Mouse (Mus musculus) MEL (cell line): Measurements from ENCODE around the gene Kalrn. TPM values are rescaled to one million over a fixed set of nuclear protein-coding genes. Genes with fewer than 3 reads are reported as not detected.

ENCODE experiments used
- DNase-seq: peaks from one replicate; pipeline ENCODE4 v3.0.0; 2011; ENCODE audit warnings: low read depth, low spot score
- H3K27ac ChIP-seq: 2 replicates; pipeline ENCODE4 v1.5.1; 2012; ENCODE audit warnings: low read depth, mild to moderate bottlenecking, control low read depth, low read length, moderate library complexity; ENCODE audit not compliant: control insufficient read depth
- H3K27me3 ChIP-seq, 2 experiments: fragments of 150-350 bp in 1 of 2; sonication (generic) in 1 of 2; 2 replicates each; pipeline ENCODE4 v1.6.1; 2012; ENCODE audit warnings: low read length in 2 of 2, mild to moderate bottlenecking in 2 of 2, improper control_type of control experiment in 1 of 2, moderate library complexity in 1 of 2; ENCODE audit not compliant: insufficient read depth in 2 of 2, control insufficient read depth in 1 of 2
- H3K36me3 ChIP-seq, 2 experiments: 2 replicates each; pipeline ENCODE4 v1.6.1; 2012 to 2014; ENCODE audit warnings: low read length in 2 of 2, improper control_type of control experiment in 1 of 2, inconsistent platforms in 1 of 2, mild to moderate bottlenecking in 1 of 2; ENCODE audit not compliant: insufficient read depth in 2 of 2, control insufficient read depth in 1 of 2
- H3K4me1 ChIP-seq, 2 experiments: fragments of 150-350 bp in 1 of 2; sonication (generic) in 1 of 2; 2 replicates each; pipeline ENCODE4 v1.6.1; 2012; ENCODE audit warnings: low read length in 2 of 2, improper control_type of control experiment in 1 of 2, mild to moderate bottlenecking in 1 of 2; ENCODE audit not compliant: insufficient read depth in 2 of 2, control insufficient read depth in 1 of 2
- H3K4me3 ChIP-seq, 2 experiments: fragments of 150-350 bp in 1 of 2; sonication (generic) in 1 of 2; 2 replicates each; pipeline ENCODE4 v1.5.1; 2012; ENCODE audit warnings: low read depth in 2 of 2, low read length in 2 of 2, mild to moderate bottlenecking in 2 of 2, moderate library complexity in 2 of 2, control low read depth in 1 of 2, improper control_type of control experiment in 1 of 2; ENCODE audit not compliant: control insufficient read depth in 1 of 2, insufficient read depth in 1 of 2
- H3K79me2 ChIP-seq: 2 replicates; pipeline ENCODE4 v1.6.1; 2012; ENCODE audit warnings: mild to moderate bottlenecking, low read length, moderate library complexity; ENCODE audit not compliant: control insufficient read depth, poor library complexity, insufficient read depth
- H3K9ac ChIP-seq: 2 replicates; pipeline ENCODE4 v1.6.1; 2012; ENCODE audit warnings: low read depth, mild to moderate bottlenecking, control low read depth, low read length, moderate library complexity; ENCODE audit not compliant: control insufficient read depth, poor library complexity, severe bottlenecking
- H3K9me3 ChIP-seq: fragments of 150-350 bp; sonication (generic); replicated peaks from 2 replicates; pipeline ENCODE4 v1.6.1; 2012; ENCODE audit warnings: mild to moderate bottlenecking, low read length, improper control_type of control experiment, moderate library complexity; ENCODE audit not compliant: insufficient read depth
- BHLHE40 ChIP-seq: IDR thresholded peaks from 2 replicates; pipeline ENCODE4 v1.6.1; 2012; ENCODE audit warnings: low read depth, mild to moderate bottlenecking, inconsistent platforms, low read length, improper control_type of control experiment, borderline replicate concordance
- CHD2 ChIP-seq: IDR thresholded peaks from 2 replicates; pipeline ENCODE4 v1.6.1; 2011; ENCODE audit warnings: low read length, improper control_type of control experiment
- CTCF ChIP-seq, 3 experiments: IDR thresholded peaks in 2 of 3; conservative IDR thresholded peaks in 1 of 3; 2 replicates each; pipeline ENCODE4 v1.5.1; 2011 to 2012; ENCODE audit warnings: low read length in 3 of 3, low read depth in 2 of 3, mild to moderate bottlenecking in 2 of 3, improper control_type of control experiment in 1 of 3, inconsistent platforms in 1 of 3, mixed read lengths in 1 of 3, moderate library complexity in 1 of 3; ENCODE audit not compliant: control insufficient read depth in 1 of 3, insufficient read depth in 1 of 3, poor library complexity in 1 of 3, severe bottlenecking in 1 of 3
- E2F4 ChIP-seq: IDR thresholded peaks from 2 replicates; pipeline ENCODE4 v1.6.1; 2011; ENCODE audit warnings: low read depth, low read length, improper control_type of control experiment, borderline replicate concordance
- EP300 ChIP-seq, 2 experiments: IDR thresholded peaks; 2 replicates each; pipeline ENCODE4 v1.6.1; 2011; ENCODE audit warnings: improper control_type of control experiment in 2 of 2, low read length in 2 of 2, low read depth in 1 of 2, mild to moderate bottlenecking in 1 of 2
- ETS1 ChIP-seq: IDR thresholded peaks from 2 replicates; pipeline ENCODE4 v1.6.1; 2012; ENCODE audit warnings: low read depth, mild to moderate bottlenecking, inconsistent platforms, low read length, improper control_type of control experiment, moderate library complexity
- GABPA ChIP-seq: IDR thresholded peaks from 2 replicates; pipeline ENCODE4 v1.6.1; 2012; ENCODE audit warnings: low read depth, mild to moderate bottlenecking, inconsistent platforms, low read length, improper control_type of control experiment, moderate library complexity
- GATA1 ChIP-seq: IDR thresholded peaks from 2 replicates; pipeline ENCODE4 v1.6.1; 2011; ENCODE audit warnings: low read depth, low read length, improper control_type of control experiment
- JUND ChIP-seq: IDR thresholded peaks from 2 replicates; pipeline ENCODE4 v1.6.1; 2011; ENCODE audit warnings: low read depth, mild to moderate bottlenecking, improper control_type of control experiment, low read length
- MAFK ChIP-seq: IDR thresholded peaks from 2 replicates; pipeline ENCODE4 v1.6.1; 2011; ENCODE audit warnings: low read depth, mild to moderate bottlenecking, low read length, improper control_type of control experiment, borderline replicate concordance
- MAZ ChIP-seq: IDR thresholded peaks from 2 replicates; pipeline ENCODE4 v1.6.1; 2012; ENCODE audit warnings: low read depth, mild to moderate bottlenecking, inconsistent platforms, low read length, improper control_type of control experiment
- MEF2A ChIP-seq: IDR thresholded peaks from 2 replicates; pipeline ENCODE4 v1.6.1; 2014; ENCODE audit warnings: low read depth, mild to moderate bottlenecking, inconsistent platforms, low read length, improper control_type of control experiment; ENCODE audit not compliant: poor library complexity, insufficient replicate concordance, severe bottlenecking; ENCODE audit errors: extremely low read depth
- MYB ChIP-seq: IDR thresholded peaks from 2 replicates; pipeline ENCODE4 v1.6.1; 2011; ENCODE audit warnings: mild to moderate bottlenecking, low read depth, low read length, improper control_type of control experiment
- NELFE ChIP-seq: IDR thresholded peaks from 2 replicates; pipeline ENCODE4 v1.6.1; 2011; ENCODE audit warnings: low read depth, low read length, improper control_type of control experiment
- POLR2A ChIP-seq, 2 experiments: IDR thresholded peaks; 2 replicates each; pipeline ENCODE4 v1.6.1; 2011 to 2012; ENCODE audit warnings: low read length in 2 of 2, mild to moderate bottlenecking in 2 of 2, control low read depth in 1 of 2, improper control_type of control experiment in 1 of 2, low read depth in 1 of 2, moderate library complexity in 1 of 2; ENCODE audit not compliant: control insufficient read depth in 1 of 2, insufficient read depth in 1 of 2, poor library complexity in 1 of 2
- POLR2AphosphoS2 ChIP-seq: IDR thresholded peaks from 2 replicates; pipeline ENCODE4 v1.6.1; 2011; ENCODE audit warnings: low read length, improper control_type of control experiment
- POLR2AphosphoS5 ChIP-seq: IDR thresholded peaks from 2 replicates; pipeline ENCODE4 v1.6.1; 2012; ENCODE audit warnings: low read depth, borderline replicate concordance, mild to moderate bottlenecking, inconsistent platforms, low read length, moderate library complexity, mixed read lengths
- RCOR1 ChIP-seq: IDR thresholded peaks from 2 replicates; pipeline ENCODE4 v1.6.1; 2012; ENCODE audit warnings: low read depth, mild to moderate bottlenecking, inconsistent platforms, low read length, improper control_type of control experiment
- SMC3 ChIP-seq: IDR thresholded peaks from 2 replicates; pipeline ENCODE4 v1.6.1; 2011; ENCODE audit warnings: low read depth, low read length, improper control_type of control experiment
- TBP ChIP-seq: IDR thresholded peaks from 2 replicates; pipeline ENCODE4 v1.8.0; 2011; ENCODE audit warnings: low read depth, low read length, improper control_type of control experiment
- USF1 ChIP-seq: IDR thresholded peaks from 2 replicates; pipeline ENCODE4 v1.6.1; 2014; ENCODE audit warnings: low read depth, mild to moderate bottlenecking, inconsistent platforms, low read length, improper control_type of control experiment, moderate library complexity
- ZC3H11A ChIP-seq: IDR thresholded peaks from 2 replicates; pipeline ENCODE4 v1.6.1; 2012; ENCODE audit warnings: low read depth, mild to moderate bottlenecking, inconsistent platforms, low read length, improper control_type of control experiment
- ZKSCAN1 ChIP-seq: IDR thresholded peaks from 2 replicates; pipeline ENCODE4 v1.6.1; 2012; ENCODE audit warnings: low read depth, mild to moderate bottlenecking, inconsistent platforms, low read length, improper control_type of control experiment, moderate library complexity
- polyA plus RNA-seq, 2 experiments: library from polyadenylated mRNA; stranded (reverse) in 1 of 2; unstranded in 1 of 2; fragments of >175 nt in 1 of 2; fragments of >200 nt in 1 of 2; gene quantifications; 2 replicates each; pipeline versions ENCODE4 v1.2.1 to v1.2.4; 2012; ENCODE audit warnings: low replicate concordance in 2 of 2, low read depth in 1 of 2; ENCODE audit not compliant: insufficient read length in 2 of 2, insufficient read depth in 1 of 2, missing spikeins in 1 of 2
- total RNA-seq: library from RNA; depleted of rRNA; stranded (reverse); fragments of 300-350 nt; gene quantifications from 2 replicates; pipeline ENCODE4 v1.2.3, GENCODE M21; 2012

Gene Kalrn
- total and polyA plus RNA-seq, 3 experiments, result 10.4 to 11.8 TPM; not detected in 1

- DNase-seq, result no peak
- no peaks in the 10 kb centered on the region for H3K9me3 ChIP-seq
- no peak overlapping the region for H3K4me3 ChIP-seq
- H3K4me1 ChIP-seq, result no peaks in the 10 kb centered on the region
- H3K79me2 ChIP-seq, result no peaks in the 10 kb centered on the region
- no peak overlapping the region for H3K9ac ChIP-seq
- no peaks in the 10 kb centered on the region for H3K36me3 ChIP-seq
- TF ChIP-seq POLR2AphosphoS2, result no peak
- no peak for TF ChIP-seq JUND
- TF ChIP-seq MAZ, result no peak
- H3K27ac ChIP-seq, result no peak overlapping the region
- peaks cover 0 to 4% of the 10 kb centered on the region in 2 experiments for H3K27me3 ChIP-seq
Measured at GRCm38 (mm10) chr16:34229350-34229749, 344.0 kb downstream of the Kalrn start.

GRCm38 (mm10) chr16:34228661-34229060 is 344.7 kb downstream of the Kalrn start:
- Histone ChIP-seq H3K9me3 (no peaks in the 10 kb centered on the region), H3K27me3 (peaks cover 0 to 4% of the 10 kb centered on the region in 2 experiments), H3K4me3 (no peak overlapping the region), H3K9ac (no peak overlapping the region), H3K4me1 (no peaks in the 10 kb centered on the region), H3K79me2 (no peaks in the 10 kb centered on the region), H3K27ac (no peak overlapping the region), H3K36me3 (no peaks in the 10 kb centered on the region)
- no peak for DNase-seq
- TF ChIP-seq MAFK (no peak), POLR2A (IDR thresholded peaks at IDR 0.05; ENCODE audit: control insufficient read depth in 1 of 2, insufficient read depth in 1 of 2, low read depth in 1 of 2, low read length in 2 of 2, poor library complexity in 1 of 2) (no peak), TBP (no peak), CHD2 (no peak), MEF2A (no peak), POLR2AphosphoS2 (no peak), RCOR1 (no peak), USF1 (no peak), E2F4 (no peak), MYB (no peak), CTCF (IDR thresholded peaks at IDR 0.05 in 2 of 3, conservative IDR thresholded peaks at IDR 0.05 in 1 of 3; ENCODE audit: control insufficient read depth in 1 of 3, insufficient read depth in 1 of 3, low read depth in 2 of 3, low read length in 3 of 3, poor library complexity in 1 of 3, severe bottlenecking in 1 of 3) (no peak), GABPA (no peak), NELFE (no peak)

GRCm38 (mm10) chr16:34212160-34212559 is 361.2 kb downstream of the Kalrn start:
- H3K9me3 ChIP-seq, result no peaks in the 10 kb centered on the region
- no peak overlapping the region for H3K9ac ChIP-seq
- no peak for TF ChIP-seq GABPA
- no peak for TF ChIP-seq BHLHE40
- TF ChIP-seq SMC3, result no peak
- no peak for TF ChIP-seq GATA1
- no peak for TF ChIP-seq ZKSCAN1
- no peak for TF ChIP-seq POLR2A (IDR thresholded peaks at IDR 0.05; ENCODE audit: control insufficient read depth in 1 of 2, insufficient read depth in 1 of 2, low read depth in 1 of 2, low read length in 2 of 2, poor library complexity in 1 of 2)
- TF ChIP-seq ETS1, result no peak
- TF ChIP-seq USF1, result no peak
- TF ChIP-seq POLR2AphosphoS5, result no peak
- no peak for TF ChIP-seq POLR2AphosphoS2
- TF ChIP-seq EP300 (IDR thresholded peaks at IDR 0.05; ENCODE audit: low read depth in 1 of 2, low read length in 2 of 2), result no peak
- no peak for TF ChIP-seq ZC3H11A
- TF ChIP-seq CHD2, result no peak
- TF ChIP-seq, all 39 proteins: peak for 0
- H3K27me3 ChIP-seq, result peaks cover 0 to 8% of the 10 kb centered on the region in 2 experiments; a peak in 3 of 4 replicates
- DNase-seq, result no peak
- H3K4me1 ChIP-seq, result no peaks in the 10 kb centered on the region
- H3K36me3 ChIP-seq, result no peaks in the 10 kb centered on the region
- no peaks in the 10 kb centered on the region for H3K79me2 ChIP-seq
- no peak overlapping the region for H3K27ac ChIP-seq
- no peak overlapping the region for H3K4me3 ChIP-seq
